Mouse (Mus musculus): ENCODE measurements at regions not wholly inside any gene's neighbourhood (a gene's known extent, or its start where the extent isn't known, plus 50 kb on each side); places are given as distances from the start of the nearest gene placed in this dataset.

- Histone ChIP-seq H3K27ac (ENCODE audit: low read length) (no peak overlapping the region), H3K4me1 (ENCODE audit: control insufficient read depth, insufficient read depth, low read length) (0 out of 2 replicates have a peak, but pooled peaks cover 4% of the 10 kb centered on the region), H3K4me3 (replicated peaks; ENCODE audit: low read length) (no peak overlapping the region), H3K4me2 (ENCODE audit: low read depth, low read length) (no peak overlapping the region), H3K9me3 (replicated peaks; ENCODE audit: control insufficient read depth, low read length) (no peaks in the 10 kb centered on the region), H3K36me3 (ENCODE audit: control insufficient read depth, insufficient read depth, low read length) (no peaks in the 10 kb centered on the region), H3K27me3 (ENCODE audit: control insufficient read depth, insufficient read depth, low read length) (no peaks in the 10 kb centered on the region), H3K9ac (ENCODE audit: low read length) (no peak overlapping the region)
- 15% methylated on average over 6 of the region's 6 CpGs for WGBS
- ATAC-seq (ENCODE audit: insufficient read depth, low FRiP score), result no peak
Observed at GRCm38 (mm10) chr19:54200407-54200806, 156.5 kb downstream of the Adra2a start.

GRCm38 (mm10) chr19:54202456-54202855, 158.5 kb downstream of the Adra2a start:
- H3K9me3 ChIP-seq (replicated peaks; ENCODE audit: control insufficient read depth, low read length), result no peaks in the 10 kb centered on the region
- no peak overlapping the region for H3K4me2 ChIP-seq (ENCODE audit: low read depth, low read length)

GRCm38 (mm10) chr19:54206819-54207218, 162.9 kb downstream of the Adra2a start:
- no peak overlapping the region for H3K27ac ChIP-seq (ENCODE audit: low read length)
- no peaks in the 10 kb centered on the region for H3K27me3 ChIP-seq (ENCODE audit: control insufficient read depth, insufficient read depth, low read length)
- no peak overlapping the region for H3K4me3 ChIP-seq (replicated peaks; ENCODE audit: low read length)
- H3K4me2 ChIP-seq (ENCODE audit: low read depth, low read length), result no peak overlapping the region
- WGBS, result 47% methylated on average over 6 of the region's 6 CpGs
- H3K36me3 ChIP-seq (ENCODE audit: control insufficient read depth, insufficient read depth, low read length), result no peaks in the 10 kb centered on the region
- no peak overlapping the region for H3K9ac ChIP-seq (ENCODE audit: low read length)
- ATAC-seq (ENCODE audit: insufficient read depth, low FRiP score), result peak; percentile 62; the same call in 1 of the 2 replicates
- H3K9me3 ChIP-seq (replicated peaks; ENCODE audit: control insufficient read depth, low read length), result no peaks in the 10 kb centered on the region
- peaks cover 3% of the 10 kb centered on the region; the same call in 1 of the 2 replicates for H3K4me1 ChIP-seq (ENCODE audit: control insufficient read depth, insufficient read depth, low read length)

More at GRCm38 (mm10) chr19:54202456-54202855, 158.5 kb downstream of the Adra2a start:
- ATAC-seq (ENCODE audit: insufficient read depth, low FRiP score), result no peak
- Histone ChIP-seq H3K27me3 (ENCODE audit: control insufficient read depth, insufficient read depth, low read length) (no peaks in the 10 kb centered on the region), H3K27ac (ENCODE audit: low read length) (no peak overlapping the region), H3K4me3 (replicated peaks; ENCODE audit: low read length) (no peak overlapping the region), H3K9ac (ENCODE audit: low read length) (no peak overlapping the region), H3K36me3 (ENCODE audit: control insufficient read depth, insufficient read depth, low read length) (no peaks in the 10 kb centered on the region), H3K4me1 (ENCODE audit: control insufficient read depth, insufficient read depth, low read length) (peaks cover 7% of the 10 kb centered on the region; the same call in 1 of the 2 replicates)
- WGBS, result 76% methylated on average over 6 of the region's 6 CpGs

- no peak for ATAC-seq (ENCODE audit: insufficient read depth, low FRiP score)
- no peak overlapping the region for H3K4me2 ChIP-seq (ENCODE audit: low read depth, low read length)
- WGBS, result 51% methylated on average over 7 of the region's 7 CpGs
- no peaks in the 10 kb centered on the region for H3K4me1 ChIP-seq (ENCODE audit: control insufficient read depth, insufficient read depth, low read length)
- H3K27me3 ChIP-seq (ENCODE audit: control insufficient read depth, insufficient read depth, low read length), result no peaks in the 10 kb centered on the region
- no peak overlapping the region for H3K9ac ChIP-seq (ENCODE audit: low read length)
- no peaks in the 10 kb centered on the region for H3K36me3 ChIP-seq (ENCODE audit: control insufficient read depth, insufficient read depth, low read length)
- no peaks in the 10 kb centered on the region for H3K9me3 ChIP-seq (replicated peaks; ENCODE audit: control insufficient read depth, low read length)
- H3K27ac ChIP-seq (ENCODE audit: low read length), result no peak overlapping the region
- H3K4me3 ChIP-seq (replicated peaks; ENCODE audit: low read length), result no peak overlapping the region
Observed at GRCm38 (mm10) chr19:54212169-54212568, 168.2 kb downstream of the Adra2a start.

GRCm38 (mm10) chr19:54244176-54244575, 200.2 kb downstream of the Adra2a start:
- no peak overlapping the region for H3K4me2 ChIP-seq (ENCODE audit: low read depth, low read length)
- H3K9ac ChIP-seq (ENCODE audit: low read length), result no peak overlapping the region
- H3K4me1 ChIP-seq (ENCODE audit: control insufficient read depth, insufficient read depth, low read length), result peaks cover 3% of the 10 kb centered on the region; the same call in 1 of the 2 replicates
- 50% methylated on average over 6 of the region's 6 CpGs for WGBS
- no peaks in the 10 kb centered on the region for H3K27me3 ChIP-seq (ENCODE audit: control insufficient read depth, insufficient read depth, low read length)
- H3K27ac ChIP-seq (ENCODE audit: low read length), result no peak overlapping the region
- no peaks in the 10 kb centered on the region for H3K36me3 ChIP-seq (ENCODE audit: control insufficient read depth, insufficient read depth, low read length)
- no peaks in the 10 kb centered on the region for H3K9me3 ChIP-seq (replicated peaks; ENCODE audit: control insufficient read depth, low read length)
- no peak for ATAC-seq (ENCODE audit: insufficient read depth, low FRiP score)
- H3K4me3 ChIP-seq (replicated peaks; ENCODE audit: low read length), result no peak overlapping the region

GRCm38 (mm10) chr19:54248256-54248936, 204.4 kb downstream of the Adra2a start:
- Histone ChIP-seq H3K27me3 (ENCODE audit: control insufficient read depth, insufficient read depth, low read length) (no peaks in the 10 kb centered on the region), H3K4me1 (ENCODE audit: control insufficient read depth, insufficient read depth, low read length) (peaks cover 3% of the 10 kb centered on the region; the same call in 1 of the 2 replicates), H3K36me3 (ENCODE audit: control insufficient read depth, insufficient read depth, low read length) (no peaks in the 10 kb centered on the region), H3K27ac (ENCODE audit: low read length) (no peak overlapping the region), H3K9me3 (replicated peaks; ENCODE audit: control insufficient read depth, low read length) (no peaks in the 10 kb centered on the region), H3K4me3 (replicated peaks; ENCODE audit: low read length) (no peak overlapping the region), H3K9ac (ENCODE audit: low read length) (no peak overlapping the region), H3K4me2 (ENCODE audit: low read depth, low read length) (no peak overlapping the region)
- no peak for ATAC-seq (ENCODE audit: insufficient read depth, low FRiP score)
- WGBS, result 23% methylated on average over 6 of the region's 6 CpGs

- H3K9me3 ChIP-seq (replicated peaks; ENCODE audit: control insufficient read depth, low read length), result no peaks in the 10 kb centered on the region
- H3K9ac ChIP-seq (ENCODE audit: low read length), result no peak overlapping the region
- H3K4me1 ChIP-seq (ENCODE audit: control insufficient read depth, insufficient read depth, low read length), result peaks cover 3% of the 10 kb centered on the region; the same call in 1 of the 2 replicates
- 82% methylated on average over 7 of the region's 7 CpGs for WGBS
- H3K27me3 ChIP-seq (ENCODE audit: control insufficient read depth, insufficient read depth, low read length), result no peaks in the 10 kb centered on the region
- H3K4me2 ChIP-seq (ENCODE audit: low read depth, low read length), result no peak overlapping the region
- no peak overlapping the region for H3K4me3 ChIP-seq (replicated peaks; ENCODE audit: low read length)
- no peak for ATAC-seq (ENCODE audit: insufficient read depth, low FRiP score)
- H3K36me3 ChIP-seq (ENCODE audit: control insufficient read depth, insufficient read depth, low read length), result no peaks in the 10 kb centered on the region
- no peak overlapping the region for H3K27ac ChIP-seq (ENCODE audit: low read length)
Observed at GRCm38 (mm10) chr19:54252145-54252664, 208.3 kb downstream of the Adra2a start.

- H3K4me1 ChIP-seq (ENCODE audit: control insufficient read depth, insufficient read depth, low read length), result no peaks in the 10 kb centered on the region; the same call in 1 of the 2 replicates
- H3K4me2 ChIP-seq (ENCODE audit: low read depth, low read length), result no peak overlapping the region
- no peak overlapping the region for H3K4me3 ChIP-seq (replicated peaks; ENCODE audit: low read length)
- no peaks in the 10 kb centered on the region for H3K9me3 ChIP-seq (replicated peaks; ENCODE audit: control insufficient read depth, low read length)
- no peak for ATAC-seq (ENCODE audit: insufficient read depth, low FRiP score)
- WGBS, result 81% methylated on average over 3 of the region's 3 CpGs
- no peaks in the 10 kb centered on the region for H3K36me3 ChIP-seq (ENCODE audit: control insufficient read depth, insufficient read depth, low read length)
- H3K27ac ChIP-seq (ENCODE audit: low read length), result no peak overlapping the region
- H3K27me3 ChIP-seq (ENCODE audit: control insufficient read depth, insufficient read depth, low read length), result no peaks in the 10 kb centered on the region
- H3K9ac ChIP-seq (ENCODE audit: low read length), result no peak overlapping the region
Observed at GRCm38 (mm10) chr19:54257889-54258288, 213.9 kb downstream of the Adra2a start.

GRCm38 (mm10) chr19:54259175-54259574, 215.2 kb downstream of the Adra2a start:
- Histone ChIP-seq H3K4me3 (replicated peaks; ENCODE audit: low read length) (no peak overlapping the region), H3K9ac (ENCODE audit: low read length) (no peak overlapping the region)
- ATAC-seq (ENCODE audit: insufficient read depth, low FRiP score), result no peak

More at GRCm38 (mm10) chr19:54259175-54259574, 215.2 kb downstream of the Adra2a start:
- Histone ChIP-seq H3K4me2 (ENCODE audit: low read depth, low read length) (no peak overlapping the region), H3K4me1 (ENCODE audit: control insufficient read depth, insufficient read depth, low read length) (no peaks in the 10 kb centered on the region; the same call in 1 of the 2 replicates), H3K9me3 (replicated peaks; ENCODE audit: control insufficient read depth, low read length) (no peaks in the 10 kb centered on the region), H3K36me3 (ENCODE audit: control insufficient read depth, insufficient read depth, low read length) (no peaks in the 10 kb centered on the region), H3K27me3 (ENCODE audit: control insufficient read depth, insufficient read depth, low read length) (no peaks in the 10 kb centered on the region), H3K27ac (ENCODE audit: low read length) (no peak overlapping the region)
- 6% methylated on average over 7 of the region's 7 CpGs for WGBS
